Mouse (Mus musculus): ENCODE data around the gene Fam83f. TPM values are rescaled to one million over a fixed set of nuclear protein-coding genes. Genes with fewer than 3 reads are reported as not detected.
"Not testable (repeated sequence)": the region's sequence is repeated elsewhere in the genome, so short reads cannot be mapped to it uniquely, and the experiment has no call there.

Gene Fam83f
- polyA plus RNA-seq, 1 experiment from 2014 or later = 3.6 TPM

GRCm38 (mm10) chr15:80714299-80714698, 42.7 kb downstream of the Fam83f start:
- 75% methylated on average over 4 of the region's 4 CpGs for WGBS
- DNase-seq (ENCODE audit: low spot score) = no peak
- no peak overlapping the region for H3K27ac ChIP-seq (replicated peaks)
- H3K27me3 ChIP-seq (replicated peaks; ENCODE audit: low read depth, poor library complexity, severe bottlenecking) = no peaks in the 10 kb centered on the region
- H3K9me3 ChIP-seq = no peaks in the 10 kb centered on the region
- H3K4me1 ChIP-seq = peaks cover 14% of the 10 kb centered on the region
- no peak overlapping the region for H3K4me3 ChIP-seq
- no peaks in the 10 kb centered on the region for H3K36me3 ChIP-seq (replicated peaks)

- no peak for DNase-seq (ENCODE audit: low spot score)
- Histone ChIP-seq H3K27ac (replicated peaks) (no peak overlapping the region), H3K4me1 (peaks cover 9% of the 10 kb centered on the region), H3K9me3 (no peaks in the 10 kb centered on the region), H3K36me3 (replicated peaks) (no peaks in the 10 kb centered on the region), H3K27me3 (replicated peaks; ENCODE audit: low read depth, poor library complexity, severe bottlenecking) (no peaks in the 10 kb centered on the region), H3K4me3 (no peak overlapping the region)
- WGBS = 91% methylated on average over 8 of the region's 8 CpGs
These were observed 45.0 kb downstream of the Fam83f start for GRCm38 (mm10) chr15:80716631-80717135.

DNA sequence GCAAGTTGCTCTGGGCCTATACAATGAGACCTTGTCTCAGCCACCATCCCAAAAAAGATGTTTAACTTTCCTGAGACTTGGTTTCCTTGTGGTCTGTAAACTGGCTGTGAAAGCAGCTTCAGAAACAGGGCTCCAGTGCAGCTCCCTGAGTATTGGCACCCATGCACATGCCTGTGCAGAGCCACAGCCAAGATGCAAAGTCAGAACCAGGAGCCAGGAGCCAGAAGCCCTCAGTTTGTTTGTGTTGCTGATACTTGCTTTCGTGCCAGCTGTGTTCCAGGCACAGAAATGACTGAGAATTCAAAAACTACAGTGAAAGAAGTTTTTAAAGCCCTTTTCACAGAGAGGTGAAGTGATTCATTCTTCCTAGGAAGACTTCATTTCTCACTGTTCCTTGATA, 45.8 kb downstream of the Fam83f start:
- Histone ChIP-seq H3K9me3 (no peaks in the 10 kb centered on the region), H3K27me3 (replicated peaks; ENCODE audit: low read depth, poor library complexity, severe bottlenecking) (no peaks in the 10 kb centered on the region), H3K4me1 (peaks cover 2% of the 10 kb centered on the region), H3K4me3 (no peak overlapping the region), H3K27ac (replicated peaks) (no peak overlapping the region), H3K36me3 (replicated peaks) (no peaks in the 10 kb centered on the region)
- WGBS = 67% methylated on average over 1 of the region's 1 CpGs
- DNase-seq (ENCODE audit: low spot score) = no peak

- Histone ChIP-seq H3K27me3 (replicated peaks; ENCODE audit: low read depth, poor library complexity, severe bottlenecking) (no peaks in the 10 kb centered on the region), H3K9me3 (no peaks in the 10 kb centered on the region), H3K36me3 (replicated peaks) (no peaks in the 10 kb centered on the region), H3K27ac (replicated peaks) (no peak overlapping the region), H3K4me1 (peaks cover 5% of the 10 kb centered on the region; the same call in 1 of the 2 replicates), H3K4me3 (no peak overlapping the region)
- no peak for DNase-seq (ENCODE audit: low spot score)
- 79% methylated on average over 5 of the region's 5 CpGs for WGBS
These were observed 48.6 kb downstream of the Fam83f start for GRCm38 (mm10) chr15:80720249-80720648.

DNA sequence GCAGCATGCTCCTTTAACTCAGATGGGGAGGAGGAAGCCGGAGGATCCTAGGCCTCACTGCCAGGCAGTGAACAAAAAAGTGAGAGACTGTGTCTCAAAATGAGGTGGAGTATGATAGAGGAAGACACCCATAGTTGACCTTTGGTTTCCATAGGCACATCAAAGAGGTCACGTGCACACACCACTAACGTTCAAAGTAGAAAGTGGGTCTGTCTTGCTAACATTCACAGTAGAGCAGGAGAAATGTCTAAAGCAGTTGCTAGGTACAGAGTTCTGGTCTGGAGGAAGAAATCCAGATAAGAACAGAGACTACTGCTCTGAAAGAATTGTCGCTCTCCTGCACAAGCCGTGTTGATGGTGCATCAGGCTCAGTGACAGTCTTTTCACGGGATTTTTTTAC, 50.2 kb downstream of the Fam83f start:
- no peaks in the 10 kb centered on the region for H3K36me3 ChIP-seq (replicated peaks)
- no peaks in the 10 kb centered on the region for H3K9me3 ChIP-seq
- 83% methylated on average over 6 of the region's 6 CpGs for WGBS
- peaks cover 5% of the 10 kb centered on the region; the same call in 1 of the 2 replicates for H3K4me1 ChIP-seq
- DNase-seq (ENCODE audit: low spot score) = no peak
- no peak overlapping the region for H3K4me3 ChIP-seq
- H3K27me3 ChIP-seq (replicated peaks; ENCODE audit: low read depth, poor library complexity, severe bottlenecking) = no peaks in the 10 kb centered on the region
- H3K27ac ChIP-seq (replicated peaks) = no peak overlapping the region

GRCm38 (mm10) chr15:80722366-80722765, 50.7 kb downstream of the Fam83f start:
- DNase-seq (ENCODE audit: low spot score) = no peak
- Histone ChIP-seq H3K27ac (replicated peaks) (no peak overlapping the region), H3K9me3 (no peaks in the 10 kb centered on the region), H3K4me1 (peaks cover 5% of the 10 kb centered on the region; the same call in 1 of the 2 replicates), H3K4me3 (no peak overlapping the region), H3K27me3 (replicated peaks; ENCODE audit: low read depth, poor library complexity, severe bottlenecking) (no peaks in the 10 kb centered on the region), H3K36me3 (replicated peaks) (no peaks in the 10 kb centered on the region)
- WGBS = 58% methylated on average over 3 of the region's 3 CpGs

DNA sequence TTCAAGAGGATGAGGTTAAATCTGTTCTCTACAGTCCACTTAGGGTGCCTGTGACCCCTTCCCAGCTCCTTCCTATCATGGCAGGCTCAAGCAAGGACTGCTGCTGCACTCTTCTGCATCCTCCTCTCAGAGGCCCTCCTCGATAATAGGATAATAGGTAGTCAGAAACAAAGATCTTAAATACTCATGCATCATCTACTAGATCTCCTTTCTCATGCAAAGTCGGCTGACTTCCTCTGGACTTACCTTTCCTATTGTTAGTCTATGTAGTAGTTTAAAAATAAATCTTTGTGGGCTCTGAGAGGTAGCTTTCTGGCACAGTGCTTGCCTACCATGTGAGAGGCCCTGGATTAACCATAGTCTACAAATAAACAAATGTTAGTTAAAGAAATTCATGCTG, 57.8 kb downstream of the Fam83f start:
- H3K9me3 ChIP-seq = no peaks in the 10 kb centered on the region
- no peaks in the 10 kb centered on the region for H3K27me3 ChIP-seq (replicated peaks; ENCODE audit: low read depth, poor library complexity, severe bottlenecking)
- no peaks in the 10 kb centered on the region for H3K36me3 ChIP-seq (replicated peaks)
- no peak overlapping the region for H3K4me3 ChIP-seq
- H3K4me1 ChIP-seq = 0 out of 2 replicates have a peak, but pooled peaks cover 5% of the 10 kb centered on the region
- 67% methylated on average over 2 of the region's 2 CpGs for WGBS
- no peak overlapping the region for H3K27ac ChIP-seq (replicated peaks)
- no peak for DNase-seq (ENCODE audit: low spot score)

DNA sequence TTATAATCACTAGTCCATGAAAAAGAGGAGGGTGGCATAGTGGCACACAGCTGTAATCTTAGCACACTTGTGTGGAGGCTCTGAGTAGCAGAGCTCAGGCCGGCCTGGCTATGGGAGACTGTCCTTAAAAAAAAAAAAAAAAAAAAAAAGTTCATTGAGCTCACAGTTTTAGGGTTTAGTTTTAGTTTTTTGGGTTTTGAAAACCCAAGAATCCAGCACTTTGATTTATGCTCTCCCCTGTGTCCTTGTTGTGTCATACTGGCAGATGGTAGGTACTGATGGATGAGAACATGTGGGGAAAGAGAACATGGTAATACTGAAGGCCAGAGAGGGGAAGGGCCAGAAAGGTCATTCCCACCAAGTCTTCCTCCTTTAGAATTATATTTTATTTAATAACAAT, 59.4 kb downstream of the Fam83f start:
- 0 out of 2 replicates have a peak, but pooled peaks cover 5% of the 10 kb centered on the region for H3K4me1 ChIP-seq

GRCm38 (mm10) chr15:80731511-80731910, 59.9 kb downstream of the Fam83f start:
- Histone ChIP-seq H3K27me3 (replicated peaks; ENCODE audit: low read depth, poor library complexity, severe bottlenecking) (no peaks in the 10 kb centered on the region), H3K4me3 (no peak overlapping the region), H3K27ac (replicated peaks) (no peak overlapping the region), H3K4me1 (0 out of 2 replicates have a peak, but pooled peaks cover 5% of the 10 kb centered on the region), H3K9me3 (no peaks in the 10 kb centered on the region), H3K36me3 (replicated peaks) (no peaks in the 10 kb centered on the region)
- WGBS = 82% methylated on average over 3 of the region's 3 CpGs
- DNase-seq (ENCODE audit: low spot score) = no peak

More for the DNA sequence above, 59.4 kb downstream of the Fam83f start:
- no peak overlapping the region for H3K27ac ChIP-seq (replicated peaks)
- no peaks in the 10 kb centered on the region for H3K36me3 ChIP-seq (replicated peaks)
- WGBS = 89% methylated on average over 1 of the region's 1 CpGs
- H3K4me3 ChIP-seq = no peak overlapping the region
- no peaks in the 10 kb centered on the region for H3K9me3 ChIP-seq
- DNase-seq (ENCODE audit: low spot score) = no peak
- H3K27me3 ChIP-seq (replicated peaks; ENCODE audit: low read depth, poor library complexity, severe bottlenecking) = no peaks in the 10 kb centered on the region

DNA sequence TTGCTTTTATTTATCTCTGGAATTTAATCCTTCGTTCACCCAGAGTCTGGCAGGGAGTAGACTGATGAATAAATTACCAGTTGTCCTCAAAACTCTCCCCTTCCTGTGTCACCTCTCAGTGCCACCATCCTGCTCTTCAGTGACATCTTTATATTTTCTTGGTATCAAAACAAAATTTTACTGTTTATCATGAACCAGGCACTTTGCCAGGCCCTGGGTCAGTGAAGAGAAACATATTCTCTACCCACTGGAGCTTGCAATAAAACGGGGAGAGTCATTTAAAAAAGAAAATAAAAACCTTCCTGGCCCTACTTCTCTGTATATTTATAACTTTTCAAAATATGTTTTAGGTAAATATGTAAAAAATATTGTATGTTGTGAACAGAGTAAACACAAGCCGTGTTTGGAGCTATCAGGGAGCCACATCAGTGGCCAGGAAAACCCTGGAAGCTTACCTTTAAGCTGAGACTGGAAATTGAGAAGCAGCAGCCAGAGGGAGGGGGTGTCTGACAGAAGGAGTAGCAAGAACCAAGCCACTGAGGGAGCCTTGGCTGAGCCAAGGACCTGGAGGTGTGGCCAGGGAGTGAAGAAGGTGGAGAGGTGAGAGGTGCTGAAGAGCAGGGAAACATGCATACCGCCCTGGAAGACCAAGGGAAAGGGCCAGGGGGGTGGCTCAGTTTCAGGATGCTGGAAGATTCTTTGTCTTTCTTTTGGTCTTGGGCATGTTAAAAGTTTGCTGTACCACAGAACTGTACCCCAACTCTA, 60.8 kb downstream of the Fam83f start:
- H3K27ac ChIP-seq (replicated peaks) = no peak overlapping the region
- H3K4me1 ChIP-seq = 0 out of 2 replicates have a peak, but pooled peaks cover 5% of the 10 kb centered on the region
- 65% methylated on average over 4 of the region's 4 CpGs for WGBS
- DNase-seq (ENCODE audit: low spot score) = no peak
- H3K4me3 ChIP-seq = no peak overlapping the region
- no peaks in the 10 kb centered on the region for H3K36me3 ChIP-seq (replicated peaks)
- H3K9me3 ChIP-seq = no peaks in the 10 kb centered on the region
- H3K27me3 ChIP-seq (replicated peaks; ENCODE audit: low read depth, poor library complexity, severe bottlenecking) = no peaks in the 10 kb centered on the region

GRCm38 (mm10) chr15:80735300-80735699, 63.7 kb downstream of the Fam83f start:
- Histone ChIP-seq H3K4me1 (0 out of 2 replicates have a peak, but pooled peaks cover 5% of the 10 kb centered on the region), H3K36me3 (replicated peaks) (no peaks in the 10 kb centered on the region), H3K27ac (replicated peaks) (no peak overlapping the region), H3K4me3 (no peak overlapping the region), H3K9me3 (no peaks in the 10 kb centered on the region), H3K27me3 (replicated peaks; ENCODE audit: low read depth, poor library complexity, severe bottlenecking) (no peaks in the 10 kb centered on the region)
- no peak for DNase-seq (ENCODE audit: low spot score)
- 86% methylated on average over 3 of the region's 3 CpGs for WGBS

GRCm38 (mm10) chr15:80735708-80736107, 64.1 kb downstream of the Fam83f start:
- 90% methylated on average over 4 of the region's 4 CpGs for WGBS
- H3K9me3 ChIP-seq; DNase-seq (ENCODE audit: low spot score); H3K36me3 ChIP-seq (replicated peaks); H3K4me3 ChIP-seq; H3K4me1 ChIP-seq; H3K27ac ChIP-seq (replicated peaks); H3K27me3 ChIP-seq (replicated peaks; ENCODE audit: low read depth, poor library complexity, severe bottlenecking): not testable (repeated sequence)

DNA sequence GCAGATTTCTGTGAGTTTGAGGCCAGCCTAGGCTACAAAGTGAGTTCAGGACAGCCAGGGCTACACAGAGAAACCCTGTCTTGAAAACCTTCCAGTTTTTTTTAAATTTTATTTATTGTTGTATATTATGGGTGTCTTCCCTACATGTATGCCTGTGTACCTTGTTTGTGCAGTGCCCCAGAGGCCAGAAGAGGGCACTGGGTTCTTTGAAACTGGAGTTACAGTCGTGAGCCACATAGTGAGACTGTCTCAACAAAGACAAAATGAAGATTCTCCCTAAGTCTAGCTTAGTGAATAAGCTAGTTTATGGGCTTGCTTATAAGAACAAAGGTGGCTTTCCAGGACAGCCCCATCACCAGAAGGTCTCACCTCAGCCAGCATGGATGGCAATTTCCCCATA, 64.9 kb downstream of the Fam83f start:
- Histone ChIP-seq H3K9me3 (no peaks in the 10 kb centered on the region), H3K27ac (replicated peaks) (no peak overlapping the region; the same call in 1 of the 2 replicates), H3K4me1 (0 out of 2 replicates have a peak, but pooled peaks cover 5% of the 10 kb centered on the region), H3K4me3 (no peak overlapping the region), H3K36me3 (replicated peaks) (no peaks in the 10 kb centered on the region), H3K27me3 (replicated peaks; ENCODE audit: low read depth, poor library complexity, severe bottlenecking) (no peaks in the 10 kb centered on the region)
- no peak for DNase-seq (ENCODE audit: low spot score)
- WGBS = 50% methylated on average over 1 of the region's 1 CpGs

All from embryonic facial prominence, embryonic 10.5 days (tissue).